12 mouse cellular contexts compared by ENCODE assay signal in the genomic region with DNA sequence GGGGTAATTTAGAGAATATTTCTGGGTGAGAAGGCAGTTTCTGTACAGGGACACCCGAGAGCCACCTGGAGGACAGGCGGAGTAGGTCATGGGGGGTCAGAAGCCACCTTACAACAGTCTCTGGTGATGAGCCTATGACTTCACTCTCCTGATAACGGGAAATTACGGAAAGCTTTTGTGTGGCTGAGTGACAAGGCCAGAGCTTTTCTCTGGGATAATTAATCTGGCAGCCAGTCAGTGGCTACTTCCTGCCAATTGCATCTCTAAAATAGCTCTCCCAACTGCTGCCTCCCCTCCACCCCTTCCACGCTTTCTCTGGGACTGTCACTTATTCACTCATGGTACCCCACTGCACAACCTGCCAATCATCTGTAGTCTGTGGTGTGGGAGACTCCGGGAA. TPM values are rescaled to one million over a fixed set of nuclear protein-coding genes. Genes with fewer than 3 reads are reported as not detected.
DNase-seq lines count a peak whose midpoint lies in the region; ATAC-seq and TF ChIP-seq lines count a peak whose summit lies in the region.
"Had no signal": no experiment of that assay in that cellular context is flagged by ENCODE, and none has a peak within 500 bp of the region (broad histone marks: within the 10 kb centered on the region; RNA-seq: fewer than 3 reads in every experiment).

No protein-coding gene starts in this region.

- no peak for ATAC-seq in neural tube, embryonic 13.5 days (ENCODE audit: low read depth)
- no peak for ATAC-seq in hindbrain, embryonic 12.5 days (ENCODE audit: low FRiP score)
- ATAC-seq in midbrain, postnatal 0 days (ENCODE audit: low FRiP score), result 0 out of 2 replicates have a peak, but pooled peaks have one; percentile 31
- ATAC-seq: activated CD4-positive, CD25-positive, alpha-beta regulatory T cell, adult 4 months; liver, embryonic 12.5 days had no signal

- 0 out of 2 replicates have a peak, but pooled peaks have one; percentile 11 for TF ChIP-seq CTCF in midbrain, postnatal 0 days (IDR thresholded peaks at IDR 0.05)

- H3K36me3 ChIP-seq in neural tube, embryonic 13.5 days, result 0 out of 2 replicates have a peak, but pooled peaks cover 2% of the 10 kb centered on the region
- no peaks in the 10 kb centered on the region for H3K36me3 ChIP-seq in hindbrain, embryonic 12.5 days
- H3K36me3 ChIP-seq in midbrain, postnatal 0 days (ENCODE audit: insufficient read depth, low read length), result no peaks in the 10 kb centered on the region
- H3K36me3 ChIP-seq: liver, embryonic 12.5 days had no signal

- 62% methylated on average over 6 of the region's 6 CpGs for WGBS in neural tube, embryonic 13.5 days
- WGBS in hindbrain, embryonic 12.5 days, result 55% methylated on average over 6 of the region's 6 CpGs
- WGBS in midbrain, postnatal 0 days, result 40% methylated on average over 6 of the region's 6 CpGs

- peak overlapping the region; percentile 42 for H3K27ac ChIP-seq in neural tube, embryonic 13.5 days (replicated peaks)
- peak overlapping the region; percentile 60 for H3K27ac ChIP-seq in hindbrain, embryonic 12.5 days
- no peak overlapping the region for H3K27ac ChIP-seq in midbrain, postnatal 0 days (ENCODE audit: low read depth, low read length)
- H3K27ac ChIP-seq: liver, embryonic 12.5 days had no signal

- no peak for DNase-seq in neural tube, embryonic 10.5 days (ENCODE audit: extremely low spot score, low spot score)
- peak; percentile 90 for DNase-seq in cerebellum, adult 9-11 months
- DNase-seq in midbrain, postnatal 0 days (ENCODE audit: low spot score), result peak; percentile 67
- no peak for DNase-seq in lung, postnatal 10 days
- no peak for DNase-seq in adrenal gland, postnatal 36 days
- DNase-seq: thymus, adult 2 months had no signal

- no peak overlapping the region for H3K4me2 ChIP-seq in neural tube, embryonic 13.5 days
- no peak overlapping the region for H3K4me2 ChIP-seq in hindbrain, embryonic 12.5 days (replicated peaks)
- no peak overlapping the region for H3K4me2 ChIP-seq in midbrain, postnatal 0 days (ENCODE audit: low read depth, low read length, poor library complexity, severe bottlenecking)
- H3K4me2 ChIP-seq: liver, embryonic 12.5 days had no signal

- peaks cover 46% of the 10 kb centered on the region for H3K4me1 ChIP-seq in neural tube, embryonic 13.5 days (replicated peaks)
- H3K4me1 ChIP-seq in hindbrain, embryonic 12.5 days, result peaks cover 21% of the 10 kb centered on the region
- peaks cover 6% of the 10 kb centered on the region; the same call in 1 of the 2 replicates for H3K4me1 ChIP-seq in midbrain, postnatal 0 days (ENCODE audit: insufficient read depth, low read length)
- H3K4me1 ChIP-seq: liver, embryonic 12.5 days had no signal

- no peak overlapping the region for H3K4me3 ChIP-seq in neural tube, embryonic 13.5 days
- no peak overlapping the region for H3K4me3 ChIP-seq in hindbrain, embryonic 12.5 days
- no peak overlapping the region for H3K4me3 ChIP-seq in midbrain, postnatal 0 days (ENCODE audit: low read depth, low read length)
- H3K4me3 ChIP-seq: liver, embryonic 12.5 days had no signal

- H3K27me3 ChIP-seq in neural tube, embryonic 13.5 days, result no peaks in the 10 kb centered on the region
- no peaks in the 10 kb centered on the region for H3K27me3 ChIP-seq in hindbrain, embryonic 12.5 days
- no peaks in the 10 kb centered on the region for H3K27me3 ChIP-seq in midbrain, postnatal 0 days (ENCODE audit: insufficient read depth, low read length)
- H3K27me3 ChIP-seq: liver, embryonic 12.5 days had no signal

- no peaks in the 10 kb centered on the region for H3K9me3 ChIP-seq in neural tube, embryonic 13.5 days
- H3K9me3 ChIP-seq in hindbrain, embryonic 12.5 days (replicated peaks), result no peaks in the 10 kb centered on the region
- no peaks in the 10 kb centered on the region for H3K9me3 ChIP-seq in midbrain, postnatal 0 days (ENCODE audit: low read length)
- H3K9me3 ChIP-seq: liver, embryonic 12.5 days had no signal

- no peak overlapping the region for H3K9ac ChIP-seq in neural tube, embryonic 13.5 days
- H3K9ac ChIP-seq in hindbrain, embryonic 12.5 days, result no peak overlapping the region
- H3K9ac ChIP-seq in midbrain, postnatal 0 days (replicated peaks; ENCODE audit: low read length, poor library complexity, severe bottlenecking), result no peak overlapping the region
- H3K9ac ChIP-seq: liver, embryonic 12.5 days had no signal

RNA-seq across cellular contexts. Expression of a gene that starts 19.6 kb away (rescaled TPM):
- 170 TPM in 2 replicates for polyA plus RNA-seq in neural tube, embryonic 13.5 days (2015; fragmentation: Nextera tagmentation; extraction: Ambion mirVana)
- 58.2 and 64.3 TPM in 2 replicates for polyA plus RNA-seq in hindbrain, embryonic 12.5 days (2016; fragmentation: Nextera tagmentation; extraction: Ambion mirVana)
- 104 and 130 TPM in 2 replicates for total RNA-seq in midbrain, postnatal 0 days (2014; rRNA removed)
- 208 and 223 TPM in 2 replicates for polyA plus RNA-seq in midbrain, postnatal 0 days (2015; fragmentation: Nextera tagmentation; extraction: Ambion mirVana)
- 1 to 10 TPM; 1.5 to 2.1 TPM for total RNA-seq in adrenal gland, postnatal 36 days (2021)
- total RNA-seq: common myeloid progenitor, adult 5-6 weeks; neutrophil, adult 5-6 weeks had no signal
- polyA plus RNA-seq: activated CD4-positive, CD25-positive, alpha-beta regulatory T cell, adult 4 months; liver, embryonic 12.5 days had no signal

Comparison
In these comparisons a context has a peak if more than half of its experiments do, and no peak if none do; other contexts are left out.
1. DNase-seq: peak in cerebellum, adult 9-11 months (single experiment) and midbrain, postnatal 0 days (single experiment); none in neural tube, embryonic 10.5 days (single experiment), lung, postnatal 10 days (single experiment) and adrenal gland, postnatal 36 days (0 of 2).